Mouse (Mus musculus) stomach, embryonic 14.5 days (tissue): ENCODE measurements around the gene Olfr1066. TPM values are rescaled to one million over a fixed set of nuclear protein-coding genes. Genes with fewer than 3 reads are reported as not detected.

Source experiments
- polyA plus RNA-seq: library from polyadenylated mRNA; unstranded; fragments of >200 nt; fragmentation: Nextera tagmentation; extraction: Ambion mirVana; gene quantifications from 2 replicates; pipeline ENCODE4 v1.2.1, GENCODE M21; 2014

Olfr1066 gene
- polyA plus RNA-seq, 1 experiment from 2014 or later: not detected

Other genes with a start within 250 kb of the Olfr1066 start
- not detected in 2 replicates for gene Olfr1046, start 237.0 kb downstream of the Olfr1066 start, polyA plus RNA-seq
- not detected in 2 replicates for gene Olfr1047, start 224.9 kb downstream of the Olfr1066 start, polyA plus RNA-seq
- not detected in 2 replicates for gene Olfr1048, start 216.0 kb downstream of the Olfr1066 start, polyA plus RNA-seq
- not detected in 2 replicates for gene Olfr1049, start 197.9 kb downstream of the Olfr1066 start, polyA plus RNA-seq
- gene Olfr1051, start 177.2 kb downstream of the Olfr1066 start, polyA plus RNA-seq: not detected in 2 replicates
- gene Olfr1052, start 163.8 kb downstream of the Olfr1066 start, polyA plus RNA-seq: not detected in 2 replicates
- not detected in 2 replicates for gene Olfr1053, start 141.0 kb downstream of the Olfr1066 start, polyA plus RNA-seq
- not detected in 2 replicates for gene Olfr1054, start 120.8 kb downstream of the Olfr1066 start, polyA plus RNA-seq
- gene Olfr1055, start 106.0 kb downstream of the Olfr1066 start, polyA plus RNA-seq: not detected in 2 replicates
- gene Olfr1056, start 93.8 kb downstream of the Olfr1066 start, polyA plus RNA-seq: not detected in 2 replicates
- not detected in 2 replicates for gene Olfr1057, start 77.9 kb downstream of the Olfr1066 start, polyA plus RNA-seq
- gene Olfr1058, start 67.7 kb downstream of the Olfr1066 start, polyA plus RNA-seq: not detected in 2 replicates
- gene Olfr1061, start 42.2 kb downstream of the Olfr1066 start, polyA plus RNA-seq: not detected in 2 replicates
- gene Olfr1062, start 29.5 kb downstream of the Olfr1066 start, polyA plus RNA-seq: not detected in 2 replicates
- not detected in 2 replicates for gene Olfr1065, start 5.7 kb downstream of the Olfr1066 start, polyA plus RNA-seq
- gene Olfr228, start 31.1 kb upstream of the Olfr1066 start, polyA plus RNA-seq: not detected in 2 replicates
- not detected in 2 replicates for gene Olfr1076, start 52.2 kb upstream of the Olfr1066 start, polyA plus RNA-seq
- gene Olfr1079, start 86.2 kb upstream of the Olfr1066 start, polyA plus RNA-seq: not detected in 2 replicates
- gene Olfr1080, start 102.0 kb upstream of the Olfr1066 start, polyA plus RNA-seq: not detected in 2 replicates
- gene Olfr1082, start 142.7 kb upstream of the Olfr1066 start, polyA plus RNA-seq: not detected in 2 replicates
- not detected in 2 replicates for gene Olfr1084, start 183.5 kb upstream of the Olfr1066 start, polyA plus RNA-seq
- gene Olfr1085, start 205.8 kb upstream of the Olfr1066 start, polyA plus RNA-seq: not detected in 2 replicates
- gene Olfr1086, start 223.8 kb upstream of the Olfr1066 start, polyA plus RNA-seq: not detected in 2 replicates
- gene Olfr1087, start 242.1 kb upstream of the Olfr1066 start, polyA plus RNA-seq: not detected in 2 replicates